Mouse (Mus musculus): ENCODE measurements around the gene Snapc3. TPM values are rescaled to one million over a fixed set of nuclear protein-coding genes. Genes with fewer than 3 reads are reported as not detected.

The Snapc3 gene
- total and polyA plus RNA-seq, 3 experiments = 12.0 to 16.9 TPM; not detected in 1

- TF ChIP-seq KAT2A (conservative IDR thresholded peaks at IDR 0.05; ENCODE audit: low read depth, low read length) (no peak), POLR2AphosphoS5 (IDR thresholded peaks at IDR 0.05; ENCODE audit: borderline replicate concordance, low read depth, low read length) (no peak), BHLHE40 (IDR thresholded peaks at IDR 0.05; ENCODE audit: borderline replicate concordance, low read depth, low read length) (no peak), CTCF (IDR thresholded peaks at IDR 0.05 in 2 of 3, conservative IDR thresholded peaks at IDR 0.05 in 1 of 3; ENCODE audit: control insufficient read depth in 1 of 3, insufficient read depth in 1 of 3, low read depth in 2 of 3, low read length in 3 of 3, poor library complexity in 1 of 3, severe bottlenecking in 1 of 3) (no peak), ZKSCAN1 (IDR thresholded peaks at IDR 0.05; ENCODE audit: low read depth, low read length) (no peak), GABPA (IDR thresholded peaks at IDR 0.05; ENCODE audit: low read depth, low read length) (no peak), TCF12 (IDR thresholded peaks at IDR 0.05; ENCODE audit: low read depth, low read length) (no peak), HCFC1 (IDR thresholded peaks at IDR 0.05; ENCODE audit: low read depth, low read length) (no peak), MAX (IDR thresholded peaks at IDR 0.05; ENCODE audit: low read length) (no peak), GATA1 (IDR thresholded peaks at IDR 0.05; ENCODE audit: low read depth, low read length) (no peak), CHD1 (IDR thresholded peaks at IDR 0.05; ENCODE audit: low read depth, low read length) (no peak), E2F4 (IDR thresholded peaks at IDR 0.05; ENCODE audit: borderline replicate concordance, low read depth, low read length) (no peak), MYB (IDR thresholded peaks at IDR 0.05; ENCODE audit: low read depth, low read length) (no peak), MYC (IDR thresholded peaks at IDR 0.05; ENCODE audit: low read depth, low read length) (no peak), TBP (IDR thresholded peaks at IDR 0.05; ENCODE audit: low read depth, low read length) (no peak), UBTF (IDR thresholded peaks at IDR 0.05; ENCODE audit: borderline replicate concordance, insufficient read depth, low read depth, low read length) (no peak)
- H3K36me3 ChIP-seq (ENCODE audit: control insufficient read depth in 1 of 2, insufficient read depth in 2 of 2, low read length in 2 of 2) = peaks cover 0 to 12% of the 10 kb centered on the region in 2 experiments; a peak in 2 of 4 replicates
- peaks cover 3% of the 10 kb centered on the region for H3K79me2 ChIP-seq (ENCODE audit: control insufficient read depth, insufficient read depth, low read length, poor library complexity)
- no peaks in the 10 kb centered on the region for H3K4me1 ChIP-seq (ENCODE audit: control insufficient read depth in 1 of 2, insufficient read depth in 2 of 2, low read length in 2 of 2)
- no peak overlapping the region for H3K27ac ChIP-seq (ENCODE audit: control insufficient read depth, low read depth, low read length)
- H3K27me3 ChIP-seq (ENCODE audit: control insufficient read depth in 1 of 2, insufficient read depth in 2 of 2, low read length in 2 of 2) = no peaks in the 10 kb centered on the region
- H3K9ac ChIP-seq (ENCODE audit: control insufficient read depth, low read depth, low read length, poor library complexity, severe bottlenecking) = no peak overlapping the region
- no peaks in the 10 kb centered on the region for H3K9me3 ChIP-seq (replicated peaks; ENCODE audit: insufficient read depth, low read length)
- H3K4me3 ChIP-seq (ENCODE audit: control insufficient read depth in 1 of 2, insufficient read depth in 1 of 2, low read depth in 2 of 2, low read length in 2 of 2) = no peak overlapping the region
- DNase-seq (ENCODE audit: low read depth, low spot score) = no peak
Observed at GRCm38 (mm10) chr4:83427141-83427540, 9.6 kb downstream of the Snapc3 start.

GRCm38 (mm10) chr4:83427696-83428095 lies 10.2 kb downstream of the Snapc3 start:
- Histone ChIP-seq H3K9me3 (replicated peaks; ENCODE audit: insufficient read depth, low read length) (no peaks in the 10 kb centered on the region), H3K4me3 (ENCODE audit: control insufficient read depth in 1 of 2, insufficient read depth in 1 of 2, low read depth in 2 of 2, low read length in 2 of 2) (no peak overlapping the region), H3K36me3 (ENCODE audit: control insufficient read depth in 1 of 2, insufficient read depth in 2 of 2, low read length in 2 of 2) (peaks cover 0 to 12% of the 10 kb centered on the region in 2 experiments; a peak in 2 of 4 replicates), H3K9ac (ENCODE audit: control insufficient read depth, low read depth, low read length, poor library complexity, severe bottlenecking) (no peak overlapping the region), H3K27ac (ENCODE audit: control insufficient read depth, low read depth, low read length) (no peak overlapping the region), H3K79me2 (ENCODE audit: control insufficient read depth, insufficient read depth, low read length, poor library complexity) (peaks cover 3% of the 10 kb centered on the region), H3K27me3 (ENCODE audit: control insufficient read depth in 1 of 2, insufficient read depth in 2 of 2, low read length in 2 of 2) (no peaks in the 10 kb centered on the region), H3K4me1 (ENCODE audit: control insufficient read depth in 1 of 2, insufficient read depth in 2 of 2, low read length in 2 of 2) (no peaks in the 10 kb centered on the region)
- no peak for DNase-seq (ENCODE audit: low read depth, low spot score)
- TF ChIP-seq TBP (IDR thresholded peaks at IDR 0.05; ENCODE audit: low read depth, low read length) (no peak), MYB (IDR thresholded peaks at IDR 0.05; ENCODE audit: low read depth, low read length) (no peak), ZKSCAN1 (IDR thresholded peaks at IDR 0.05; ENCODE audit: low read depth, low read length) (no peak), GABPA (IDR thresholded peaks at IDR 0.05; ENCODE audit: low read depth, low read length) (no peak), POLR2A (IDR thresholded peaks at IDR 0.05; ENCODE audit: control insufficient read depth in 1 of 2, insufficient read depth in 1 of 2, low read depth in 1 of 2, low read length in 2 of 2, poor library complexity in 1 of 2) (no peak), MAX (IDR thresholded peaks at IDR 0.05; ENCODE audit: low read length) (no peak)
